Mouse (Mus musculus) heart, adult 8-10 months (tissue): ENCODE results near the gene Slc1a6. TPM values are rescaled to one million over a fixed set of nuclear protein-coding genes. Genes with fewer than 3 reads are reported as not detected.
"Not testable (repeated sequence)": the region's sequence is repeated elsewhere in the genome, so short reads cannot be mapped to it uniquely, and the experiment has no call there.

Experiments
- DNase-seq: peaks from one replicate; pipeline ENCODE4 v3.0.0; 2022; ENCODE audit warnings: low spot score
- total RNA-seq, 4 experiments: library from RNA; stranded (reverse); gene quantifications; 2 replicates each; pipeline ENCODE4 v1.2.4; 2022

The Slc1a6 gene
- total RNA-seq = not detected

DNA sequence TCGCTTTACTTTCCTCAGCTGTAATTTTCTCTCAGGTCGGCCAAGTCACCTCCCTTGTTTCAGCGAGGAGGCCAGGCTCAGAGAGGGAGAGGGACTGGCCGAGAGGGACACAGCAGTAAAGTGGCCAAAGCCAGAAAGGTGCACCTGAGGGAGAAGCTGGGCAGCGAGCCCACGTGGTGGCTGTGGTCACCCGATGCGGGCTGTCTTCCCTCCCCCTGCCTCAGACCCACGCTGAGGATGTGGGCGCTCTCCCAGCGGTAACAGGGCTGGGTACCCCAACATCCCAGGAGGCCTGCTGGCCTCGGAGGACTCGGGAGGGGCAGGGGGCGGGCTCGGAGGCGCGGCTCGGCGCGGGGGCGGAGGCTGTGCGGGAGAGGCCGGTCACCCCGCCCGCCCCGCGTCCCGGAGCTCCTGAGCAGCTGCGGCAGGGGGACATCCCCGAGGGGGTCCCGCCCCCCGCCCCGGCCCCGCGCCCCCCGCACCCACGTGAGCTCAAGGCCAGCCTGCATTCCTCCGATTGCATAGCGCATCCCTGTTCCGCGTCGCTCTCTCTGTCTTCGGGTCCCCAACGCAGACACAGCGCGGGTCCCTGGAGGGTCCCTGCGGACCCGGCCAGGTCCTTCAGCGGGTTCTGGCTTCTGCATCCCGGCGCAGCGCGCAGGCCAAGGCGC, at the start of gene Slc1a6:
Gene Slc1a6 (plus strand): TSS at position 516 of the 671 bp plus-strand sequence.
- no peak for DNase-seq

DNA sequence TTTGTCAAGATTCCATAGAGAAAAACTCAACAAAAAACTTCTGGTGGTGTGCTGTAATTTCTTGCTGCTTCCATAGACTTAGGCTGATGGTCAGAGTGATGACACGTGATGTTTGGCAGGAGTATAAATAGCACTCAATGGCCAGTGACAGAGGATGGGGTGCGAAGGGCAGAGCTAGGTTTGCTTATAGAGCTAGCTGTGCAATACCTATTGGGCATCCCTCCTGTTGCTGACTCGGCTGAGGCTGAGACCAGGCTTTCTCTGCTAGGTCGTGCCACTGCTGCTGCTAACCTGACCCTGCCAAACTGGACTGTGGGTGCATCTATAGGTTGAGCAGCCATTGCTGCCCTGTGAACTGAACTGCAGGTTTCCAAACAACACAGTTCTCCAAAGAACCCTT, 40.5 kb upstream of the Slc1a6 start:
- no peak for DNase-seq

DNA sequence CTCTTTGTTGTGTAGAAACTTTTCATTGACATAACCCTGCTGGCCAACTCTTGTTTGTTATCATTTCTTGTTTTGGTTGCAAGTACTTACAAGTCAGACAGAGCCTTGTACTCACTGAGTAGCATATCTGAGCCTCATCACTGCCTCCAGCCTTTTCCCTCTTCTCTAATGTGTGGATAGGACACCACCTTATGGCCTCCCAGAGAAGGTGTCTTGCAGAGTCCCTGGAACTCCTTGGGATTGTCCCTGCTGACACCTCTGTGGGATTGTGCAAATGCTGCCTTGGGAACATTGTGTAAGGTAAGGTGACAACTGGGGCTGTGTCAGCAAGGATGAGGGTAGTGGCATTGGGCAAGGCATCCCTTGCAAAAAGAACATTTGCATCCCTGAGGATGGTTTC, 36.6 kb upstream of the Slc1a6 start:
- no peak for DNase-seq

DNA sequence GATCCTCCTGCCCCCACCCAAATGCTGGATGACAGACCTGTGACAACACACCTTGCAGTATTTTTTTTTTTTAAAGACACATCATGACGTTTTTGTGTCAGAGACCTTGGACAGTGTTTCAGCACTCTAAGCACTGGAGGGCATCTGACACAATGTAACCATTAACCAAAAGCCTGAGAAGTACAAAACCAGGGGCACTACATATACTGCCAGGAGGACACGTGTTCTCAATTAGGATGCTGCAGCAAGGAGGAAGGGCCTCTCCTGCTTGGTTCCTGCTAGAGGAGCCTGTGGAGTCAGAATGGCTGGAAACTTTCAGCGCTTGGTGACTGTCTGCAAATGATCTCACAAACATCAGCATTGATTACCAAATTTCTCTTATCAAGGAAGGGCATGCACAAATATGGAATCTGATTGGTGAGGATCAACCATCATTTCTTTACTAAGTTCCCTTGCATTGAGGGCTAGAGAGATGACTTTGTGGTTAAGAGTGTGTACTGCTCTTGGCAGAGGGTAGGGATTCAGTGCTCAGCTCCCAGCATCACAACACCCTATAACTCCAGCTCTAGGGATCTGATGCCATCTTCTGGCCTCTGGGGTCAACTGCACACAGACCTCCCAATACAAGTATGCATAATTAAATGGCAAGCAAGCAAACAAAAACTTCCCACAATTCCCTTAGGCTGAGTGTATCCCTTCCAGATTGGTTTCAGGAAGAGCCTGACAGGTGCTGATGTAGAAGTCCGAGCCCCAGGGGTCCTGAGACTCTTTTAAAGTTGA, 34.7 kb upstream of the Slc1a6 start:
- no peak for DNase-seq

DNA sequence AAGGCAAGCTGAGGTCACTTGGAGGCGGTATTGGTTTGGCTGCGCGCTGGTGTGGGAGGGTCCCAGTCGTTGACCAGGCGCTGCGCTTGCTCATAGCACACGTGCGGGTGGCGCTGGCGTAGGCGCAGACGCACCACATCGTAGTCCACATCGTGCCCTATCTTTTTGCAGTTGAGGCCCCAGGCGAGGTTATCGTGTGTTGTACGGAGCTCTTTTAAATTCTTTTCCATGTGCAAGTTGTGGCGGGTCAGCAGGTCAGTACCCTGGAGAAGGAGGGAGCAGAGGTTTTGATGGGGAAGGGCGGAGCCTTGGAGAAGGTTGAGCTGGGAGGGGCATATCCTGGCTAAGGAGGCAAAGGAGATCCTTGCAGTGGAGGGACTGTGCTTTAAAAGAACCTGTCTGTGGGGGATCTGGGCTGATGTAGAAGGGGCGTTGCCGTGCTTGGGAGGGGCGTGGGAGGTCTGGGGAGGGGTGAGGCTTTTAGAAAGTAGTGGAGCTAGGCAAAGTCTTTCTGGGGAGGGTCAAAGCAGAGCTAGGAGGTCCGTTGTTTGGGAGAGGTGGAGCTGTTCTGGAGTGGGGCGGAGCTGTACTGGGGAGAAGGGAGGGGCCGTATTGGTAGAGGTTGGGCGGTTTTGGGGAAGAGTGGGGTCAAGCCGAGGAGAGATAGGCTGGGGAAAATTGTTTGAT, 33.1 kb upstream of the Slc1a6 start:
- no peak for DNase-seq

DNA sequence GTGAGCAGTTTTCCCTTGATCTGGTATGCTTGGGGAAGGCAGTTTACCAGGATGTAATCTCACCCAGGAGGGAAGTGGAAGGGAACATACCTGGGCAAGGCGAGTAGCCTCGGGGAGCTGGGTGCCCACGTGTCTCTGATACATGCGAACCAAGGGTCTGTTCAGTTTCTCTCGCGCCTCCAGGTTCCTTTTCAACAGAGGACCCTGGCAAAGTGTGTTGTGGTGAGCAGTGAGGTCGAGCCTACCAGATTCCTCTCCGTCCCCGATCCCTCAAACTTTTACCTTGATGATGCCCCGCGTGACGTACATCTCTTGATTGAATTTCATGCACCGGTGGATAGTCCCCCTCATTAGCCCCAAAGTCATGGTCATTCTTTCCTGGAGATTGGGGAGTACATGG, 32.1 kb upstream of the Slc1a6 start:
- DNase-seq = no peak

DNA sequence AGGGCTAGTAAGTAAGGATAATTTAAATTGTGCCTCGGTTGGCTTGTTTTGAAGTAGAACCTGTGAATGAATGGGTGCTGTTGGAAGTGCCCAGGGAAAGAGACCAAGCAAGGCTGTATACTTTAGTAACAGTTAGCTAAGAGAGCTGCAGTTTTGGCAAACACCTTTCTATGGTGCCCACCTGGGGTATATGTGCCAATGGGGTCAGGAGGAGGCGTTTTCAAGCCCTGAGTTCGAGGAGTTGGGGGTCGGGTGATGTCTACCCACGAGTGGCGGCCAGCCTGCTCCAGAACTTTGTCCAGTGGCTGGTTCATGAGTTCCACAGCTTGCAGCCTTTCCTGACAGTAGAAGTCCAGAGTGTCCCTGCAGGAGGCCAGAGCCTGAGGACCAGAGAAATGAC, 31.4 kb upstream of the Slc1a6 start:
- DNase-seq = no peak

DNA sequence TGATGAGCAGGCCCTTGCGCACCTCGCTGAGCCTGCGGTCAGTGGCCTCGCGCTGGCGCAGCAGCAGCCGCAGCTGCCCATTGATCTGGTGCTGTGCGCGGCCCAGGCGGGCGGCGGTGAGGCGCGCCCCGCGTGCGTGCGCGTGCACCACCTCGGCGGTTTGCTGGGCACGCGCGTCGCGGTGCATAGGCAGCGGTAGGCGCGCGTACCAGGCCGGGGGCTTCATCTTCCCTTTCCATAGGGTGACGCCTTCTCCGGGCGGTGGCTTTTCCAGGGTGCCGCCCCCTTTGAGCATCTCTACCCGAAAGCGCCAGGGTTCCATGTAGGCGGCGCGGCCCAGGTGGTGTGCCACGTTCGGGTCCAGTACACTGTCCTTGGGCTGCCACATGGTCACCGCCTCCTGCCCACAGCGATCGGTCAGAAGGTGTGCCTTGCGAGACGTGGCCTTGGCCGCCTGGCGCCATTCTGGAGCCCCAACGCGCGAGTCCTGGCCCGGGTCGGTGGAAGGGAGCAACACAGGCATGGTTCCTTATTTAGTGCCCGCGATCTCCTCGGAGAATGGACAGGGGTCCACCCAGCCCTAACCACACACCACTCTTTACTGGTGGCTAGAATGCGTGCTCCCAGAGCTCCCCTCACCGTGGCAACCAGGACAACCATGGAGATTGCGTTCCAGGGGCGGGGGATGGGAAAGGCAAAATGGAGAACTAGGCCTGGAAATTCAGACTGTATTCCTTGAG, 27.7 kb upstream of the Slc1a6 start, which contains the start of gene Ccdc105:
Gene Ccdc105 (minus strand): TSS at position 614 of the 740 bp plus-strand sequence.
- no peak for DNase-seq

DNA sequence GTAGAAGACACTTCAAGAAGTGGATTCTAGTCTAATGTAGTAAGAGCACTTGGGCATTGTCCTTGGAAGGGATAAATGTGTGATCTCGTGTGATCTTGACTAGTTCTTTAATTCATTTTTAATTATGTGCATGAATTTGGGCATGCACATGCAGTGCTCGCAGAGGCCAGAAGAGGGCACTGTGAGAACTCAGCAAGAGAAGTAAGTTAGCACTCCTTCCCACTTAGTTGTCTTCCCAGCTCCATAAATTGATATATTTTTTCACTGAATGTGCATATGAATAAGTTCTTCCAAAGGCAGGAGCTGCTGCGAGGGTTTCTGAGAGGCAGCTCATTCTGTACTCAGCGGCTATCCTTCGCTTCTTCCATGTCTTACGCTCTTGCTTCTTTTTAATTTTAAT, 24.3 kb upstream of the Slc1a6 start:
- DNase-seq = peak; percentile 27

DNA sequence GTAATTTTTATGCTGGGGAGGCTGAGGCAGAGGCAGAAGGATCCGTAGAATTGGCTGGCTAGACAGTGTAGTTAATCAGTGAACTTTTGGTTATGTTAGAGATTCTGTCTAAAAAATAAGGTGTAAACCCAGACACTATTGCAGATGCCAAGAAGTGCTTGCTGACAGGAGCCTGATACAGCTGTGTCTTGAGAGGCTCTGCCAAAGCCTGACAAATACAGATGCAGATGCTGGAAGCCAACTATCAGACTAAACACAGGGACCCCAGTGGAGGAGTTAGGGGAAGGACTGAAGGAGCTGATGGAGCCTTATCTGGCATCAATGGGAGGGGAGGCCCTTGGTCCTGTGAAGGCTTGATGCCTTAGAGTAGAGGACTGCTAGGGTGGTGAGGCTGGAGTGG, 14.7 kb upstream of the Slc1a6 start:
- no peak for DNase-seq

DNA sequence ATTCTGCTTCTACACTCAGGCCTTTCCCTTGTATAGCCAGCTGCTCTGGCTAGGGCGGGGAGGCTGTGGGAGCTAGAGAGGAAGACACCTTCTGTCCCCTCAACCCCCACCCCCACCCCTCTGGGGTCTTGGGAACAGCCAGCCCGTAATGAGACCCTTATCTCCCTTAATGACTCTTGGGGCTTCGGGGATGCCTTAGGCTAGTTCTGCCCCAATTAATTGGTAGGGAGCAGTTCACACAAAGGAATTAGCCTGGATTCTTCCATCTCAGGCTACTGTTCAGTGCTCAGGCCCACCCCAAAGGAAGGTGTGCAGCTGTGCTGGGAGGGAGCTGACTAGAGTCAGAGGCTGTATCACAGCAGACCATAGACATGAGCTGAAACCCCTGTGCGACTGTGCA, 4.5 kb upstream of the Slc1a6 start:
- DNase-seq = no peak

DNA sequence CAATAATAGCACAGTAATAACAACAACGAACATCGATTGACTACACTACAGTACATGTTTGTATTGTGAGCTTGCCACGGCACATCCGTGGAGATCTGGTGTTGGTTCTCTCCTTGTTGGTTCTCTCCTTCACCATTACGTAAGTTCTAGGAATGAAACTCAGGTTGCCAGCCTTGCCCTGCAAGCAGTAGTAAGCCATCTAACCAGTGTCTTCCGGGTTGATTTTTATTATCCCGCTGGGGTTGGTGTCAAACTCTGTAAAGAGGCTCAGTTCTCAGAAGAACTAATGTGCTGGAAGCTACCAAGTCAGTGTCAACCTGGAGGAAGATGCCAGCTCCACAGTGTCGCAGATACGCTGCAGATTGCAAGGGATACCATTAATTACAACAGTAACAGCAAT, 769 bp upstream of the Slc1a6 start:
- no peak for DNase-seq

DNA sequence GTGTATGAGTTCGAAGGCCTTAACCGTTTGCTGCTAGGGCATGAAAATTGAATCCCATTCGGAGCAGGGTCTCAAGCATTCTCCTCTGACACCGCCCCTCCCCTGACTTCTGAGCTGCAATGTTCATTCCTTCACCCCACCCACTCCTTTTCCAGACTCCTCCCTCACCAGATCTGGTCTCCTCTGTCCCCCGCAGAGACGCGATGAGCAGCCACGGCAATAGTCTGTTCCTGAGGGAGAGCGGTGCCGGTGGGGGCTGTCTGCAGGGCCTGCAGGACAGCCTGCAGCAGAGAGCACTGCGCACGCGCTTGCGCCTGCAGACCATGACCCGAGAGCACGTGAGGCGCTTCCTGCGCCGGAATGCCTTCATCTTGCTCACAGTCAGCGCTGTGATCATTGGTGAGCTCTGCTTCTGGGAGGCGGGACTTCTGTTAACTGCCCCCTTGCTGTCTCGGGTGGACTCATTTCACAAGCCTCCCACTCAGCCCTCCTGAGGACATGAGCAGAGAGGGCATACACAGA, 7.3 kb downstream of the Slc1a6 start:
- peak; percentile 38 for DNase-seq

DNA sequence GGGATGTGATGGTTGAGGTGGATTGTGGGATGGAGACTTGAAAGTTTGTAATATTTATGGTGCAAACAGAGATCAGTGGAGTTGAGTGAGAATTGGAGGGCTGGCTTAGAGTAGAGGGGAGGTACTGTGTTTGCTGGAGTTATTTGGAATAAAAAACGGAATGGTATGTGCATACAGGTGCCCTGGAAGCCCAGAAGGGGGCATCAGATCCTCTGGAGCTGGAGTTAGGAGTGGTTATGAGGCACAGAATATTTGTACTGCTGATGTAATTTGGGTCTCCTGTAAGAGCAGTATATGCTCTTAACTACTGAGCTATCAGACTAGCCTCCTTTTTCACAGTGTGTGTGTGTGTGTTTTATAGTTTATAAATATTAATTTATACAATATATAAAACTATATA, 10.3 kb downstream of the Slc1a6 start:
- no peak for DNase-seq

DNA sequence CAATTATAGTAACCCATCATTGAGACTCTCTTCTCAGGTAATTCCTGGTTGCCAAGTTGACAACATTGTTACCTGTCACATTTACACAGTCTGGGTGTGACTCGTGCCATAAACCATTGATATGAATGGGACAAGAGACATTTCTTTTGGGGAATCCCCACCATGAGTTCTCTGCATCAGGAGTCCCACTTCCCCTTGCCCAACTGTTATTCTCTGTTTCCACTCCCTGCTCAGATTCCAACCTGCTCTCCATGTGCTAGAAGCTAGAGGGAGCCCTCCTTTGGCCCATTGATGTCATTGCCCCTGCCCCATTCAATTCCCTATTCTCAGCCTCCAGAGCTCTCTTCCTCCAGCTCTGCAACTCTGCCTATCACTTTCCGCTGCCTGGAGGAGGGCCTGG, 21.2 kb downstream of the Slc1a6 start:
- no peak for DNase-seq

DNA sequence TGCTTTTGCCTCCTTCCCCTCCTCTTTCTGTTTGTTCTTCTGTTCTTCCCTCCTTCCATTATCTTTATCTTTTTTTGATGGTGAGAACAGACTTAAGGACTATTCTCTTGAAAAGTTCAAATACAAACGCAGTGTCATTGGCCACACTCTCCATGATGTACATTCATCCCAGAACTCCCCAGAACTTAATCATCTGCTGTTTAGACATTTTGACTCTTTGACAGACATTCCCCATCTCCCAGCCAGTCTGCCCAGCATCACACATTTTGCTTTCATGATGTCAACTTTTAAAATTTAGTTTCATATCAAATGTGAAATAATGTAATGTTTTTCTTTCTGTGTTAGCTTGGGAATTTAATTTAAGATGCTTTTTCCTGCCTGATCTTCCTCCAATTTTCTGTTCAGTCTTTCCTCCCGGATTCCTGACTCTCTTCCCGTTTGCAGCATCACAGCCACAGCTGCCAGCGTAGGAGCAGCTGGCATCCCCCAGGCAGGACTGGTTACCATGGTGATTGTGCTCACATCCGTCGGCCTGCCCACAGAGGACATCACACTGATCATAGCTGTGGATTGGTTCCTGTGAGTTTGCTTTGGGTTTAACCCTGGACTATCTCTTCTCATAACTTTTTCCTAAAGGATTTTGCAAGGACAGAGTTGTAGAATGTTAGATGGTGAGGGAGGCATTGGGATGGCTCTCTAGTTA, 32.2 kb downstream of the Slc1a6 start:
- DNase-seq = no peak

DNA sequence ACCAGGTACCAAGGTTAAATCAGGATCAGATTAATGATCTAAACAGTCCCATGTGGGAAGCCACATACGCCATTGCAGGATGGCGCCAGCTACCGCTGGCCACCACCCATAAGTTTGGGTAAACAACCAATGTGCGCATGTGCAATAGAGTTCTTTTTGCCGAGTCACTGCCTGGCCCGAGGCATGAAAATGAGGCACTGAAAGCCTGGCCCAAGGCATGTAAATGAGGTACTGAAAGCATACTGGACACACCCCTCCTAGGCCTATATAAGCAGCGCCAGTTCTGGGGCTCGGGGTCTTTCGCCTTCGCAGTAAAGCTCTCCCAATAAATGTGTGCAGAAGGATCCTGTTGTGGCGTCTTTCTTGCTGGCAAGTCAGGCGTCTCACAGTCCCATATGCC, 60.2 kb downstream of the Slc1a6 start:
- not testable (repeated sequence) for DNase-seq

DNA sequence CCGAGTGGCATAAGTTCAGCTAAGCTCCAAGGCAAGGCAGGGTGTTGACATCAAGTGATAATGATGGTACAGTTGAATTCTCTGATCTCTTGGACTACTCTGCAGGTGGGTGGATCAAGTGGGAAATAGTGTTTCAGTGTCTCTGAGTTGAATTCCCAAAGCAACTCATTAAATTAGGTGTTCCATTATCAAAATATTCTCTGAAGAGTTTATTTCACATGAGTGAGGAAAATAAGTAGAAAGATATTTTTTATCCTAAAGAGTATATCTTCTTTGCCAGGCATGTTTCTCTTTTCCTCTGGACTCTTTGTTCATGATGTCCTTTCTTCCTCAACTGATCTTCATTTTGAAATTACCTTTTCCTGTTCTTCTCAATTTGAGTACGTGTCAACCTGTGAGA, 71.8 kb downstream of the Slc1a6 start, which contains the start of gene Olfr1356:
Gene Olfr1356 (minus strand): TSS at position 101 of the 400 bp plus-strand sequence.
- no peak for DNase-seq
